Mouse (Mus musculus) cerebral cortex, adult 2 months (tissue): ENCODE data around the gene Gm21117.

Experiments
- WGBS: fragments of 180-500 bp; shearing (Covaris S2); methylation state at CpG from one replicate; pipeline ENCODE4 v1.1.7; 2018; 5-methylcytosine and 5-hydroxymethylcytosine counted together

Gm21117 gene

GRCm38 (mm10) chrY:51124920-51125319 lies at the start of gene Gm21117:
Gm21117 (plus strand) TSS chrY:51125220.
- no CpG with 5 or more reads among the region's 6 CpGs for WGBS
